Mouse (Mus musculus) CH12.LX (cell line): ENCODE data around the gene Sv2a. TPM values are rescaled to one million over a fixed set of nuclear protein-coding genes. Genes with fewer than 3 reads are reported as not detected.
"Not testable (repeated sequence)": the region's sequence is repeated elsewhere in the genome, so short reads cannot be mapped to it uniquely, and the experiment has no call there.

Source experiments
- DNase-seq: peaks from one replicate; pipeline ENCODE4 v3.0.0-alpha.2; 2013; ENCODE audit errors: extremely low read depth
- H3K27ac ChIP-seq: 2 replicates; pipeline ENCODE4 v1.5.1; 2012; ENCODE audit warnings: low read depth, mild to moderate bottlenecking, control low read depth, moderate library complexity; ENCODE audit not compliant: insufficient read depth
- H3K27me3 ChIP-seq: replicated peaks from 2 replicates; pipeline ENCODE3; 2012; ENCODE audit warnings: inconsistent platforms
- H3K36me3 ChIP-seq, 2 experiments: replicated peaks in 1 of 2; 2 replicates each; pipeline versions ENCODE3 to v1.6.1; 2012; ENCODE audit warnings: inconsistent platforms in 1 of 2, low read length in 1 of 2, mild to moderate bottlenecking in 1 of 2, mixed read lengths in 1 of 2, moderate library complexity in 1 of 2; ENCODE audit not compliant: control insufficient read depth in 1 of 2, insufficient read depth in 1 of 2
- H3K4me1 ChIP-seq, 2 experiments: 2 replicates each; pipeline ENCODE4 v1.6.1; 2012; ENCODE audit warnings: inconsistent platforms in 1 of 2, moderate library complexity in 1 of 2; ENCODE audit not compliant: insufficient read depth in 2 of 2, control insufficient read depth in 1 of 2
- H3K4me2 ChIP-seq: 2 replicates; pipeline ENCODE4 v1.6.1; 2012; ENCODE audit warnings: low read depth, mild to moderate bottlenecking, control low read depth; ENCODE audit not compliant: poor library complexity, insufficient read depth, severe bottlenecking
- H3K4me3 ChIP-seq, 3 experiments: fragments of 150-350 bp in 1 of 3; sonication (generic) in 1 of 3; replicated peaks in 1 of 3; 2 replicates each; pipeline versions ENCODE3 to v1.5.1; 2011 to 2012; ENCODE audit warnings: low read depth in 2 of 3, low read length in 2 of 3, mild to moderate bottlenecking in 2 of 3, moderate library complexity in 2 of 3, control low read depth in 1 of 3, improper control_type of control experiment in 1 of 3, inconsistent platforms in 1 of 3, mixed read lengths in 1 of 3; ENCODE audit not compliant: poor library complexity in 1 of 3
- H3K79me2 ChIP-seq: replicated peaks from 2 replicates; pipeline ENCODE4 v1.6.1; 2012; ENCODE audit warnings: mild to moderate bottlenecking, moderate library complexity; ENCODE audit not compliant: control insufficient read depth, poor library complexity, insufficient read depth, severe bottlenecking; ENCODE audit errors: extremely low read depth
- H3K9ac ChIP-seq: 2 replicates; pipeline ENCODE4 v1.6.1; 2012; ENCODE audit warnings: low read depth, mild to moderate bottlenecking, control low read depth, moderate library complexity; ENCODE audit not compliant: insufficient read depth
- H3K9me3 ChIP-seq: replicated peaks from 2 replicates; pipeline ENCODE3; 2012; ENCODE audit warnings: low read length, inconsistent platforms, mixed read lengths
- ELF1 ChIP-seq: IDR thresholded peaks from 2 replicates; pipeline ENCODE4 v1.6.1; 2014; ENCODE audit warnings: low read depth, mild to moderate bottlenecking, inconsistent platforms, low read length, improper control_type of control experiment
- JUN ChIP-seq: IDR thresholded peaks from 2 replicates; pipeline ENCODE4 v1.6.1; 2011; ENCODE audit warnings: low read depth, mild to moderate bottlenecking, low read length, improper control_type of control experiment, moderate library complexity; ENCODE audit not compliant: insufficient read depth
- NELFE ChIP-seq: IDR thresholded peaks from 2 replicates; pipeline ENCODE4 v1.6.1; 2011; ENCODE audit warnings: low read depth, low read length, improper control_type of control experiment
- NRF1 ChIP-seq: IDR thresholded peaks from 2 replicates; pipeline ENCODE4 v1.6.1; 2014; ENCODE audit warnings: low read depth, mild to moderate bottlenecking, inconsistent platforms, low read length, improper control_type of control experiment, moderate library complexity
- POLR2A ChIP-seq: IDR thresholded peaks from 2 replicates; pipeline ENCODE4 v1.6.1; 2011; ENCODE audit warnings: low read depth, mild to moderate bottlenecking, improper control_type of control experiment, low read length
- POLR2AphosphoS2 ChIP-seq: IDR thresholded peaks from 2 replicates; pipeline ENCODE4 v1.6.1; 2011; ENCODE audit warnings: low read depth, low read length, improper control_type of control experiment
- TBP ChIP-seq: conservative IDR thresholded peaks from 2 replicates; pipeline ENCODE4 v1.6.1; 2011; ENCODE audit warnings: low read depth, low read length, improper control_type of control experiment
- TCF12 ChIP-seq: IDR thresholded peaks from 2 replicates; pipeline ENCODE4 v1.6.1; 2014; ENCODE audit warnings: low read depth, mild to moderate bottlenecking, inconsistent platforms, low read length, improper control_type of control experiment
- ZMIZ1 ChIP-seq: IDR thresholded peaks from 2 replicates; pipeline ENCODE4 v1.6.1; 2012; ENCODE audit warnings: low read depth, mild to moderate bottlenecking, inconsistent platforms, low read length, improper control_type of control experiment
- dilution Hi-C: fragments of 300-500 bp; cut with MboI; formaldehyde crosslinking; loops from 2 replicates; pipeline ENCODE4 v1.14.3; 2020; ENCODE audit warnings: low sequenced_read_pairs; ENCODE audit not compliant: extremely low pct_unique_long_range_greater_than_20kb, extremely low pct_ligation_motif_present
- in situ Hi-C: fragments of 300-500 bp; cut with MboI; formaldehyde crosslinking; loops from 3 replicates; pipeline ENCODE4 v1.14.3; 2019; ENCODE audit warnings: low sequenced_read_pairs, low pct_ligation_motif_present, low pct_unique_long_range_greater_than_20kb, mixed read lengths
- polyA plus RNA-seq: library from polyadenylated mRNA; unstranded; fragments of >175 nt; gene quantifications from 2 replicates; pipeline ENCODE4 v1.2.1, GENCODE M21; 2012; ENCODE audit warnings: low read depth; ENCODE audit not compliant: insufficient read length
- total RNA-seq, 2 experiments: library from RNA; depleted of rRNA; stranded (reverse); fragments of 300-350 nt in 1 of 2; fragments of >200 nt in 1 of 2; gene quantifications; 2 replicates each; pipeline ENCODE4 v1.2.3; 2012 to 2014

Sv2a gene
- total and polyA plus RNA-seq, 3 experiments = 1.1 to 6.7 (median 4.0) TPM

GRCm38 (mm10) chr3:96238954-96239793 lies 58.2 kb downstream of the Sv2a start, which contains the start of gene Hist2h3c2:
Gene Hist2h3c2 (minus strand): TSS chr3:96239127.
- DNase-seq, H3K9me3 ChIP-seq, H3K27me3 ChIP-seq, H3K36me3 ChIP-seq, dilution Hi-C loops, H3K79me2 ChIP-seq, in situ Hi-C loops: not testable (repeated sequence)
- TF ChIP-seq POLR2A = peak; percentile 56
- peak; percentile 79 for TF ChIP-seq POLR2AphosphoS2
- peak; percentile 65 for TF ChIP-seq ZMIZ1
- peak within 1 kb of the TSS; percentile 55 to 84 (median 76) for H3K4me3 ChIP-seq
- H3K9ac ChIP-seq = peak within 1 kb of the TSS; percentile 80
- peak within 1 kb of the TSS; percentile 31 for H3K4me2 ChIP-seq
- H3K4me1 ChIP-seq = peaks cover 8 to 49% of the 10 kb centered on the region in 2 experiments
- H3K27ac ChIP-seq = peak within 1 kb of the TSS; percentile 98

- DNase-seq = peak; percentile 63
- H3K4me2 ChIP-seq, dilution Hi-C loops, H3K9me3 ChIP-seq, H3K36me3 ChIP-seq, H3K79me2 ChIP-seq, in situ Hi-C loops, H3K27me3 ChIP-seq: not testable (repeated sequence)
- Histone ChIP-seq H3K27ac (peak within 1 kb of the TSS; percentile 98), H3K4me3 (peak within 1 kb of the TSS; percentile 39 to 68 (median 40)), H3K9ac (peak within 1 kb of the TSS; percentile 95), H3K4me1 (peaks cover 10 to 48% of the 10 kb centered on the region in 2 experiments)
- TF ChIP-seq ELF1 (0 out of 2 replicates have a peak, but pooled peaks have one; percentile 17), TCF12 (peak; percentile 86), POLR2AphosphoS2 (peak; percentile 6; the same call in 1 of the 2 replicates), NELFE (peak; percentile 53; the same call in 1 of the 2 replicates), POLR2A (peak; percentile 61), NRF1 (peak; percentile 45; the same call in 1 of the 2 replicates), TBP (peak; percentile 73; the same call in 1 of the 2 replicates), ZMIZ1 (peak; percentile 69; the same call in 1 of the 2 replicates)
These were observed 59.2 kb downstream of the Sv2a start, which contains the start of gene Hist2h2aa2 for GRCm38 (mm10) chr3:96239949-96240798. Gene Hist2h2aa2 (minus strand): TSS chr3:96240276.

GRCm38 (mm10) chr3:96240799-96241197 lies 59.8 kb downstream of the Sv2a start:
- peak overlapping the region; percentile 57; the same call in 1 of the 2 replicates for H3K27ac ChIP-seq
- peaks cover 10 to 42% of the 10 kb centered on the region in 2 experiments for H3K4me1 ChIP-seq
- H3K27me3 ChIP-seq = no peaks in the 10 kb centered on the region
- no peak overlapping the region for H3K4me2 ChIP-seq
- dilution Hi-C loops = no loop called here
- TF ChIP-seq JUN (no peak), NELFE (peak; percentile 32; the same call in 1 of the 2 replicates)
- TF ChIP-seq, all 38 proteins: peak for 1
- Histone ChIP-seq H3K36me3 (no peaks in the 10 kb centered on the region), H3K9ac (peak overlapping the region; percentile 95), H3K79me2 (no peaks in the 10 kb centered on the region), H3K4me3 (peak overlapping the region in 2 of 3 experiments; percentile 20 to 40), H3K9me3 (no peaks in the 10 kb centered on the region)
- in situ Hi-C loops = no loop called here
- no peak for DNase-seq
